Mouse (Mus musculus) T-helper 1 cell (primary cell): ENCODE measurements around the gene Anks1b.

Source experiments
- in situ Hi-C: fragments of 300-600 bp; cut with MboI, MseI; formaldehyde crosslinking; loops from one replicate; pipeline ENCODE4 v1.15.1; 2025; ENCODE audit warnings: high pct_unique_total_duplicates

The Anks1b gene

DNA sequence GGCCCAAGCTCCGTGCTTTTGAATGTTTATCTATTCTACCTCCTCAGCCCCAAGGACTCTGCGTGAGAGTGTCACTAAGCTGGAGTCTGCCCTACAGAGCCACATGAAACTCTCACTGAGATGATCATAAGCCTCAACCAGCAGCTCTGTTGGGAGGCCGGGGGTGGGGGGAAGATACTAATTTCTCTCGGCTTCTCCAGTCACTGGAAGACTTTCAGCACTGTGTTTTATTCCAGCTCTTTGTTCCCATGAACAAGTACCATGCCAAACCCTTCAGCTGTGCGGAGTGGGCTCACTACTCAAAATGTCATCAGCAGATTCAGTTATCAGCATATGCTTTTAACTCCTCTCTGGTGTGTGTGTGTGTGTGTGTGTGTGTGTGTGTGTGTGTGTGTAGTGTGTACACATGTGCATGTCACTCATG, 849.8 kb downstream of the Anks1b start:
- in situ Hi-C loops: no loop called here

DNA sequence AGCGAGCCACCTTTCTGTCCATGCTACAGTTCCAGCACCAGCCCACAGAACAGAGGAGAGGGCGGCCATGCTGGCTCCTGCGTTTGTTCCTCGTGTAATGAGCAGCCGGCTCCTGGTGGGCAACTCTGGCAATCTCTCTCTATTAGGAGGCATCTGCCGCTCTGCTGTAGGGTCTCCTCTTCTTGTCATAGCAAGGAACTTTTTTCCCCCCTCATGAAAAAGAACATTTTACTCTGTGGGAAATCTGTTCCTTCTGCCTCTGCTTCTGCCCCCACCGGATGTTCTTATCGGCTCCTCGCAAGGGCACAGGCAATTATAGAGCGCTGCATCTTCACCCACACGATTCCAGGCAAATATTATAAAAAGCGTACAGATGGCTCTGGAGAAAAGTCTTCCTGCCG, 850.6 kb downstream of the Anks1b start:
- in situ Hi-C loops: no loop called here

DNA sequence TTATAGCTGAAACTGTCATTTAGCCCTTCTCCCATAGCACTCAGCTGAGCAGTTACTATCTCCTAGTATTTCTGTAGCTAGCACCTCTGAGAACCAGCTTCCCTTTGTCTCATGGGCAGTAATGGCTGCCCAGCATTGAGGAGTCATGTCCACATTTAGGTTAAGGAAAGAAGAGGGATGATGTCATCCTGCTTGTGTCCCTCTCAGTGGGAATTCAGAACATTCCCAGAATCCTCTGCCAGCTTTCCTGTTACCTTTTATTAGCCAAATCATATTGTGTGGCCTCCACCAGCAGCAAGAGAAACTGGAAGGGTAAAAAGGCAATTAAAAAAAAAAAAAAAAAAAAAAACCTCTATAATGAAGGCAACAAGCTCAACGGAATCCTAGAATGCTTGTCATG, 851.6 kb downstream of the Anks1b start:
- in situ Hi-C loops: no loop called here

DNA sequence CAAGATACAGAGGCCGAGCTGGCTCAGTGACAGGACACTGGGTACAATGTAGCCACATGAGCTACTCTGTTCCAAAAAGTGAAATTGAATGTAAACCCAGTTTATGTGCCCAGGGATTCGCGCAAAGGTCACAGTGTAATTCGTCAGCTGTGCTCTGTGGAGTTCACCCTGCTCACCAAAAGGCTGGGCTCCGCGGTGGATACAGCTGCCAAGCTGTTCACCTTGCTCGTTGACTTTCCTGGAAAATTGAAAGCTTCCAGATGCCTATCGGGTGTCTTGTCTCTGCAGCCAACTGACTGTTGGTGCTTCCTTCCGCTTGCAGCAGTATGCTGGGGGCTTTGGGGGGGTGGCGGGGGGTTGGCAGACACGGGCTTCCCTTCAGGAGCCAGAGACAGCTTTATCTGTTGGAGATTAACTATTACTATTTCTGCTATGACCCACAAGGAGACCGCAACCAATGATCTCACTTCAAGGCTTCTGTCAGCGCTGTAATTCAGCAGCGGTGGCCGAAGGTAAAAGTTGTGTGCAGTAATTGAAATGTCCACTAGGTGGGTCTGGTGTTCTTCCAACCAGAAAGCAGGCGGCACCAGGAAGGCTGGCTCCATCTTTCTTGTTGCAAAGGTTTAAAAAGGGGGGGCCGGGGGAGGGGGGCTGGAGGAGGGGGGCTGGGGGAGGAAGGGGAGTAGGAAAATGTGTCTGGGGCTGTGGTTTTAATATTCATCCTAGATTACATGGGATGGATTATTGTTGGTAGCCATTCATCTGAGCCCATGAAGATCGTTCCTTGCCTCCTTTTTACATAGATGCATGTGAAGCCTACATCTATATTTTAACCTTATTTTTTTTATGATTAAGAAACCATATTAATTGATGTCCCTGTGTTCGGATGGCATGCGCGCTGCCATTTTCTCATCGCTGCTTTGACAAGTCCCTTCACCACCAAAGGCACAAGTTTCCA, 855.4 kb downstream of the Anks1b start:
- in situ Hi-C loops: no loop called here

DNA sequence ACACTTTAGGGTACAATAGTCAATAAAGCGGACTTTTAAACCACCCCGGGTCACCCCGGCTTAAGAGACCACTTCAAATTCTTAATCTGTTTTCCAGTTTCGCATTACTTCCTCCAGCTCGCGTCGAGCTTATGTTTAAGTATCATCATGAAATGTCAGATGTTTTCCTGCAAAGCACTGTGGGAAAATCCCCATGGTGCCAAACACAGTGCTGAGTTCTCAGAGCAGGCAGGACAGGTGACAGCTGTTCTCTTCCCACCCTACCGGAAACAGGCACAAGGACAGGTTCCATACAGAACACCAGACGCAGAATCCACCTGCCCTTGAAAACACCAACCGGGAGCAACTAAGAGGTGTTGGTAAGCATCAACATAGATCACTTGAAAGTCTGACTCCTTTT, 856.2 kb downstream of the Anks1b start:
- in situ Hi-C loops: no loop called here

DNA sequence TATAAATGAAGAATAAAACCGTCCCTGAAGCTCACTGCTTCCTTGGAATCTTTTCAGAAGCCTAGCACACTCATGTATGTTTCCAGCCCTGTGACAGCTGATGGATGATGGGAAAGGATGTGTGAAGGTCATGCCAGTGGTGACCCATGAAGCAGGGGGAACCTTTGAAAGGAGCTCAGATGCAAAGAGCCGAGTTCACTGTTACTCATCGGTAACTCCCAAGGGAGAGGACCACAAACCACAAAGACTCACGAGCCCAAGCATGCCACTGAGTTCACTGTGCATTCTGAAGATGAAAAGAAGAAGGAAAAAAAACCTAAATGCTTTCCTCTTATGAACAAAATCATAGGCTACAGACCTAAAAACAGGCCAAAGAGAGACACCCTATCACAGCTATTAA, 859.5 kb downstream of the Anks1b start:
- in situ Hi-C loops: no loop called here

DNA sequence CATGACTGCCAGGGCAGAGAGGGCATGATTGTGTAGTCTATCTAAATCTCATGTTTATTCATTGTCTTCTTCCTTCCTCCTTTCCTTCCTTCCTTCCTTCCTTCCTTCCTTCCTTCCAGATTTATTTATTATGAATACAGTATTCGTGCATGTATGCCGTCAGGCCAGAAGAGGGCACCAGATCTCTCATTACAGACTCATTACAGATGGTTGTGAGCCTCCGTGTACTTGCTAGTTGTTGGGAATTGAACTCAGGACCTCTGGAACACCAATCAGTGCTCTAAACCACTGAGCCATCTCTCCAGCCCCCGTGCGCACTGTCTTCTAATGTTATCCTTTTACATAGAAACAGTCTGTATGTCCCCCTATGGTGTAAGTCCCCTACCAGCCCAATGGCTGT, 860.3 kb downstream of the Anks1b start:
- in situ Hi-C loops: no loop called here

DNA sequence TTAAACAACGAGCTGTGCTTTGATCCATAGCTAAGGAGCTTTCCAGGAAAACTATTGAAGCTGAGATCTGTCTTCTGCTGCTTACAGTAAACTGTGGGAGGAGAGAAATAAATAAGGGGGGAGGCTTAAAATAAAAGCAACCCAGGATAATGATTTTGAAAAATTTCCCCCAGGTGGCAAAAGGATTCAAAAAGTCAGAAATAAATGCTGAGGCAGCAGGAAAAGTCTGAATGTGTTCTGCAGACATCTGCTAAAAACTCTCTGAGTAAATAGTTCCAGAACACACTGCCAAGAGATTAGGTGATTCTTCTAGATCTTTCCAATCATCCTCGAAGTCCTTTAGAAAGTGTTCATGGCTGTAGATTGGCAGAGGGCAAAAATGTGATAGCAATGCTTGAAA, 865.2 kb downstream of the Anks1b start:
- in situ Hi-C loops: loop anchor here (5.0 kb wide), 1 partner anchor 294 kb away; no protein-coding TSS in a partner anchor

DNA sequence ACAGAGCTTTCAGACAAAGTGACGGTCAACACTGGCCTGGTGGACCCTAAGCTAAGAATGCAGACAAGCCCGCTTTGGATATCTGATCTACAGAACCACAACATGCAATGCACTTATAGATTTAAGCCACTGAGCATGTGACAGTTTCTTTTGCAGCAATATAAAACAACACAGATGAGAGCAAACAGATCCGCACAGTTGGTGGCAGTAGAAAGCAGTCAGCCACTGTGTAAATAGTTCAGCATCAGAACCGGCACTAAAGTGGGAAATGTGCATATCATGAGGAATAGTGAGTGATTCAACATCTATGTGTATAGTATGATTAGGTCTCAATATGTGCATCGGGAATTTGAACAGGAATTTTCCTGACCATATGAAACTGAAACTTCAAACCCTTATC, 867.6 kb downstream of the Anks1b start:
- in situ Hi-C loops: no loop called here

DNA sequence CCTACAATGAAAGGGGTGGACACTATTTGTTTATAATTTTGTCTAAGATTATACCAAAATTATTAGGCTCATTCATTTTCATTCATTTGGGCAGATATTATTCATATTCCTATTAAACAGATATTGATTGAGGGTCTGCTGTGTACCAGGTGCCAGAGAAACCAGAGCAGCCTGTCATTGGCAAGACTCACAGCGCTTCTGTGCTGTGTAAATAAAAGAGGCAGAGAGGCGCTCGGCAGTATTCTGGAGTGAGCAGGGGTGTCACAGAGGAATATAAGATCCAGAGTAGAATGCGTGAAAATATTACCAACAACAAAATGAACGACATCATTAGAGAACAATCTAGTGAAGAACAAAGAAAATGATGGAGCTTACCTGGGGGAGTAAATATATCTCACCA, 878.6 kb downstream of the Anks1b start:
- in situ Hi-C loops: no loop called here

DNA sequence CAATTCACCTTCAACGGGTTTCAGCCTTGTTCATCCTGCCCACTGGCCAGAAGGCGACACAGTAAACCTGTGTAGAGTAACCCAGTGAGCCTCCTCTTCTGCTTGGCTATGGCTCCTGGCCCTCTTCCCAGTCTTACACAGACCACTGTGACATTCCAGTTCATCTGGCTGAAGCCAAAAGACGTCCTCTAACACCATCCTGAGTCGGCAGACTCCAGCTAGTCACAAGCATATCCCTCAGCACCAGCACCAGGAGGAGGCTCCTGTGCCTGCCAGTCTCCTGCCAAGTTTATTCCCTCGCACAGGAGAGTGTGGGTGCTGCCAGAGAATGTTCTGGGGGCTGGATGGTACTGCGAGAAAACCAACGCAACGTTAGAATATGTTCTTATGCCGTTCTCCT, 879.8 kb downstream of the Anks1b start:
- in situ Hi-C loops: no loop called here

DNA sequence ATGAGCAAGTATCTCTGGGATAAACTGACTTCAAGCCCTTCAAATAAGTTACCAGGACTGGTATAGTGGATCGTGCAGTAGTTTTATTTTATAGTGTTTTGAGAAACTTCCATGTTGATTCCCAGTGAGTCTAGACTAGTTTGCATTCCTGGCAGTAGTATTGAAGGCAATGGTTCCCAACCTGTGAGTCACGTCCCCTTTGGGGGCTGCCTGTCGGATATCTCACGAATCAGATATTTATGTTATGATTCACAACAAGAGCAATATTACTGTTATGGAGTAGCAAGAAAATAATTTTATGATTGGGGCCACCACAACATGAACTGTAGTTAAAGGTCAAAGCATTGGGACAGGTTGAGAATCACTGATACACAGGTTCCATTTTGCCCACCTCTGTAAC, 884.5 kb downstream of the Anks1b start:
- in situ Hi-C loops: no loop called here

DNA sequence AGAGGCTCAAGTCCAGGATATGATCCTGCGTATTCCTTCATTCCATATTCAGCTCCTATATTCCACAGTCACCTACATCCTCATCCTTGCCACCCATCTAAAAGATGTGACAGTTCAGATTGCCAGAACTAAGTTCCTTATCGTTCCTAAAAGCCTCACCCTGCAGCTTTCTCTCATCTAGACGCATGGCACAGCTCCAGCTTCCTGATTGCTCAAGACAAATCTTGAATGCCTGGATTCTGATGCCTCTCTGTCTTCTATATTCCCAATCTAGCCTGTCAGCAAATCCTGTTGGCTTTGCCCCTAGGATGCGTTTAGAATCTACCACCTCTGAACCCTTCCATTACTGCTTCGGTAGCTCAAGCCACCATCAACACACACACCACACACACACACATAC, 886.6 kb downstream of the Anks1b start:
- in situ Hi-C loops: no loop called here

DNA sequence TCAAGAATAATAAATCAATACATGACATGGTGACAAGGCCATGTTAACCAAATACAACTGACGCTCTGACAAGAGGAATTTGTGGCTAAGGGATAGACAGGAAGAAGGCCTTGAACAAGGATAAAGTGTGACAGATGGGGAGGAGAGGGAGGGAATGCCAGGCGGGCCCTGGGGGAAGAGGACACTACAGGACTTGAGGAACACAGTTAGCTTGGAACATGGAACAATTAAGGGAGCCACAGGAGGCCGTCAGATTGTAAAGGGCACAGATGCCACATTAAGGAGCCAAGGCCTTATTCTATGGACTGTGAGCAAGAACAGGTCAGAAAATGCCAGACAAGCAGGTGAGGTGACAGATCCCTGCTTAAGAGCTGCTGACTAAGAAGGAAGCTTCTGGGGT, 893.0 kb downstream of the Anks1b start:
- in situ Hi-C loops: no loop called here

DNA sequence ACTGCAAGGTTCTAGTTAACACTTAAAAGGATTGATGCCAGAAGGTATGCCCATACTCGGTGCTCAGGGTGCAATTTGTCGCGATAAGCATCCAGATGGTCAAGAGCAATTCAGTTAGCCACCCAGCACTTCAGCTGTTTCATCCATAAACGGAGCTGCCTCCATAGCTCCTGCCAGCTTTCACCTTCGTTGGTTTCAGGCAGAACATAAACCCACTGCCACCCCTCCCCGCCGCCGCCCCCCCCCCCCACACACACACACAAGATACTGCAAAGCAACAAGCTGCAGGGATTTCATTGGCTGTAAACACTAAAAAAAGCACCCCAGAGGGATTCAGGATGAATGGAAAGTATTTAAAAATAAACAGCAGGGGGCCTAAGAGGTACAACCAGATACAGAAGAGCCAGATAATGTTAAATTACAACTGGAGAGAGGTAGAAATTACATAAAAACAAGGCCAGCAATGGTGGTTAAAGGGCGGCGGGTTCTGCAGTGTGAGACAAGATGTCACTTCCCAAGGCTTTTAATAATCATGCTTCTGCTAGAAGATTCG, 897.2 kb downstream of the Anks1b start:
- in situ Hi-C loops: no loop called here

DNA sequence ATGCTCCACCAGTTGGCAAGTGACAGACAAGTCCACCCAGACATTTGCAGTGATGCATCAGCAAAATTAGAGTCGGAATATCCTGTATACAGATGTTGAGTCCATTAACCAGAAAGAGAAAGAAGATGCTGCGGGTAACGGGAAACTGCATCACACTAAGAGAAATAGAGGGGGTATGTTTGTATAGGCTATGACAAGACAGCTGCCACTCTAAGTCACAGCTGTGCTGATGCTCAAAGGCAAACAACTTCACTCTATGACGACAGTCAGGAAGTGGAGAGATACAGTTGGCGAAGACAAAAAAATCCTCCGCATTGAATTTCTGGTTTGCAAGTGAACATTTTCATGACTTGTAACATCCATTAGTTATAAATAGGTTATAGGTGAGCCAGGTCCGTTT, 897.7 kb downstream of the Anks1b start:
- in situ Hi-C loops: no loop called here

DNA sequence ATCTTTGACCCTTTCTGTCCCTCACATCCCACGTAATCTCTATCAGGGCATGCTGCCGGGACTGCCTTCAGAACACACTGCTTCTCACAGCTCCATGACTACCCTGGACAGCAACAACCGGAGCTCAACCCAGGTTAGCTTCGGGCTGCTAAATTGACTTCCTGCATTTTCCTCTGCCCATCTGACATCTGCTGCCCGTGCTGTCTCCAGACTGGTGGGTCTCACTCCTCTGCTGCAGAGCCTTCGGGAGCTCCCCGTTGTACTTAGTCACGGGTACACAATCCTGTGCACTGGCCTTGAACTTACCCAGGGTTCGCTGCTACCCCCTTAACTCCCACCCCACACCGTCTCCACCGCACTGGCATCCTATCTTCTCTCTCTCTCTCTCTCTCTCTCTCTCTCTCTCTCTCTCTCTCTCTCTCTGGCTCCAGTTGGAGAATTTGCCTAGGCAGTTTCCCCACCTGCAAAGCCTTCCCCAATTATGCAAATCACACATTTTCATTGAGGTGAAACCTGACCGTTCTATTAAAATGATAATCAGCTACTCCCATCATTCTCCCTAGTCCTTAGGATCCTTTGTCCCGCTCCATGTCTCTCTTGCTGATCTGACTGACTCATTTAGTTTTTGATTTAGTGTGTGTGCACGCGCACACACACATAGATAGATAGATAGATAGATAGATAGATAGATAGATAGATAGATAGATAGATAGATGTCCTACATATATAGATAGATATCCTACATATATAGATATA, 898.3 kb downstream of the Anks1b start:
- in situ Hi-C loops: no loop called here

DNA sequence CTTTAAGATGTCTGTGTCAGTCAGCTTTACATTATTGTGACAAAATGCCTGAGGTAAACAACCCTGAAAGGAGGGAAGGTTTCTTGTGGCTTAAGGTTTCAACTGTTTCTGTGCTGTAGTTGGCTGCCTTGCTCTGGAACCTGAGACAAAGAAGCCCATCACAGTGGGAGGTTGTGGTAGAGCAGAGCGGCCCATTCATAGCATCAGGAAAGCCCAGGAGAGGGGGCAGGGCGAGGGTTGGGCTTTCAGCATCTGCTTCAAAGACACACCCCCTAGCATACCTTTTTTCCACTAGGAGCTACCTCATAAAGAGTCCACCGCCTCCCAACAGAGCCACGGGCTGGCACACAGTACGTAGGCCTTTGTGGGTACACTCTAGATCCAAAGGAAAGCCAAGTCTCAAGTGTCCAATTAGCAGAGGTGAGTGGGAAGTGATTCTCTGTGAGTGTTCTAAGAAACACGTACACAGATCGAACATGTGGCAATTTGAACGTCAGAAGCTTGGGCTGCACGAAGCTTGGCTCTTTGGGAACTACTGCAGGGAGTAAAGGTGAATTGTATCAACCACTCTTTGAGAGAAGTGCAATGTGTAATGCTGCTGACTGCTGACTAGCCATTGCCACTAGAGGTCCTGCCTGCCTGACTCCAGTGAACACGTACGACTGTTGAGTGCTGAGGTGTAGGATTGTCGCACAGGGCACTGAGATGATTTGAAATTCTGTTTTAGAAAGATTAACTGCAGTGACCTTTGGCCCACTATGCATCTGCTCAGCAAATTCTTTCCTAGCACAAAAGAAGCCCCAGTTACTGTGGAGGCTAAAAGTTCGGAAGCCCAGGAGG, 906.5 kb downstream of the Anks1b start:
- in situ Hi-C loops: no loop called here

DNA sequence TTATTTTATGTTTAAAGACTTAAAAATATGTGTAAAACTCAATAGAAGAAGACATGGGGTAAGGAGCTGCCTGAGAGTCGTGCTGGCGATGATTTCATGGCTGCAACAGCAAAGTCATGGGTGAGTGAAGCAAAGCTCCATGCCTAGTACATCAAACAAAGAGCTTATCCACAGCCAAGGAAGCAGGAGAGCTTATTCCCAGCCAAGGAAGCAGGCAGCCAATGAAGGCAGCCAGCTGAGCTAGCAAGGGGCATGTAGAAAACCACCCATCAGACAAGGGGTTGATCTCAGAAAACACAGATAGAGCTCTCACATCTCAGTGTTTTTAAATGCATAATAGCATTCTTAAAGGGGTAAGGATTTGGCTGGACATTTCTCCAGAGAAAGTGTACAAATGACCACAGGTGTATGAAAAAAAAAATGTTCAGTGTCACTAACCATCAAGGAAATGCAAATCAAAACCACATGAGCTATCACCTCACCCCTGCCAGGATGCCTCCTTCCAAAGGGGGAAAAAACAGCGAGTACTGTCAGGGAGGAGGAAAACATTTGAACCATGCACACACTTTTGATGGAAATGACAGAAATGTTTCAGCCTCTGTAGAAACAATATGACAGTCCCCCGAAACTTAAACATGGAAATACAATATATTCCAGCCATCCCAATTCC, 911.8 kb downstream of the Anks1b start:
- in situ Hi-C loops: no loop called here

DNA sequence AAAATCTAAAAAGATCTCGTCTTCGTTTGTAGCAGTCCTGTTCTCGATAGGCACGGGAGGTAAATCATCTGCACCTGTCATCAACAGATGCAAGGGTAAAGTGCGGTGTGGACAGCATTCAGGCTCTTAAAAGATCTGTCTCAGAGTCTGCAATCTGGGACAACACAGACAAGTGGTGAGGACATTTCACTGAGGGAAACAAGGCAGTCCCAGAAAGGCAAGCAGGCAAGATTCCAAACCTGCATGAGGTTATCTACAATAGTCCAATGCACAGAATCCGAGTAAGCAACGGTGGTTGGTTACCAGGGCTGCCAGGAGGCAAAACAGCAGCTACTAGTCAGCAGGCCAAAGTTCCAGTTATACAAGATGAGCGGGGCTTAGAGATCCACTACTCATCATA, 912.4 kb downstream of the Anks1b start:
- in situ Hi-C loops: no loop called here

DNA sequence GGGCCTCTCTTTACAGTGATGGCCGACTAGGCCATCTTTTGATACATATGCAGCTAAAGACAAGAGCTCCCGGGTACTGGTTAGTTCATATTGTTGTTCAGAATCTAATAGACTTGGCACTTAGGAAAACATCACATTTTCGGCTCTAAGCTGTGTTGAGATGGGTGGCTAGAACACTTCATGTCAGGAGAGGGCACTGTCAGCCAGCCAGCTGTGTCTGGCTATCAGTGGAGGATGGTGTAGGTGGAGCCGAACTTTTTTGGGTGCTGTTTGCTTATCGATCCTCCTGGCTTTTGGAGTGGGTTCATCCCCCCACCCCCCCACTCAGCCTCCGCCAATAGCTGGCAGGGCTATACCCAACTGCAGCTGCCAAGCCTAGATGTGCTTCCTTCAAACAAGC, 929.8 kb downstream of the Anks1b start:
- in situ Hi-C loops: no loop called here
